ENCODE assay signal across 8 mouse cellular contexts in the genomic region with DNA sequence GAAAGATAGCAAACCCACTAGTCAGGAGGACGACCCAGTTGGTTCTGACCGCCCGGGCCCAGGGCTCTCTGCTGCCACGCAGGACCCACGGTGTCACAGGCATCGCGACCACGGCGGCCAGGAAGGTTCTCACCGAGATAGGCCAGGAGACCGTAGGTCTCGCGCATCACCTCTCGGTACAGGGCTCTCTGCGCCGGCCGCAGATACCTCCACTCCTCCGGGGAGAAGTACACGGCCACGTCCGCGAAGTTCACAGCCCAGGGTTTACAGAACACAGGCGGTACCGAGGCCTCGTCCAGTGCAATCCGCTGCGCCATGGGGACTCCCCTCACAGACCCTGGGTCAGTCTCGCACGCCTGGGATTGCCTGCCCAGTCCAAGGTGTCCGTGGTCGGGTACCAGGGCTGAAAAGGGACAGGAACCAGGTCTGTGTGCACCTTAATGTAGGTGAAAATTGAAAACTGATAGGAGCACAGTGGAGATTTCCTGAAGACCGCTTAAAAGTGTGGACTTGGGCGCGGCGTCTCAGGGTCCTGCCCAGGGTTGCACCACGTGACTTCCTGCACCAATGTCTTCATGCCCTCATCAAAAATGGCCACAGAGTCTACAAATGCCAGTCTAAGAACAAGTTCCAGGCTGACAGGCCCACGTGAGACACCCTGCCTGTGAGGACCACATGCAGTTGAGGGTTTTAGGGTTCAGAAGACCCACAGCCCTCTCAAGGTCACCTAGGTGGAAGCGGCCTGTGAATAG. TPM values are rescaled to one million over a fixed set of nuclear protein-coding genes. Genes with fewer than 3 reads are reported as not detected.
DNase-seq lines count a peak whose midpoint lies in the region; ATAC-seq lines count a peak whose summit lies in the region.

A gene (minus strand): TSS at position 526 of the 752 bp plus-strand sequence.

- H3K4me3 ChIP-seq in intestine, embryonic 15.5 days (replicated peaks) = peak within 1 kb of the TSS; percentile 55

- peak within 1 kb of the TSS; percentile 69 for H3K4me2 ChIP-seq in intestine, embryonic 15.5 days (replicated peaks)

- 0 out of 2 replicates have a peak within 1 kb of the TSS, but pooled peaks have one; percentile 51 for H3K27ac ChIP-seq in intestine, embryonic 15.5 days

- H3K9me3 ChIP-seq in intestine, embryonic 15.5 days = no peaks in the 10 kb centered on the region

- H3K27me3 ChIP-seq in intestine, embryonic 15.5 days (replicated peaks) = no peaks in the 10 kb centered on the region

- H3K4me1 ChIP-seq in intestine, embryonic 15.5 days (replicated peaks) = no peaks in the 10 kb centered on the region

- H3K36me3 ChIP-seq in intestine, embryonic 15.5 days = peaks cover 21% of the 10 kb centered on the region

- peak within 1 kb of the TSS; percentile 66 for H3K9ac ChIP-seq in intestine, embryonic 15.5 days

- WGBS in intestine, embryonic 15.5 days = 9% methylated on average over 38 of the region's 38 CpGs

- ATAC-seq in intestine, embryonic 15.5 days = peak; percentile 92
- peak; percentile 83 for ATAC-seq in megakaryocyte-erythroid progenitor cell, adult 5-6 weeks (replicated peaks; ENCODE audit: low FRiP score, low TSS enrichment, poor library complexity, severe bottlenecking)

- peak; percentile 84 for DNase-seq in adrenal gland, adult 8-10 months
- peak; percentile 81 for DNase-seq in embryo, embryonic 11.5 days (ENCODE audit: low read depth, low spot score)
- peak; percentile 80 for DNase-seq in gastrocnemius, postnatal 25 days
- DNase-seq in left cerebral cortex, postnatal 14 days (ENCODE audit: low spot score in 2 of 2) = peak; percentile 94
- peak; percentile 91 for DNase-seq in right cerebral cortex, postnatal 14 days
- peak; percentile 78 to 89 for DNase-seq in urinary bladder, postnatal 4 days (ENCODE audit: low spot score in 2 of 2)

- intact Hi-C loops in left cerebral cortex, postnatal 14 days (cut with DNase I) = no loop called here

RNA-seq across cellular contexts. Expression of the gene that starts here (rescaled TPM):
- total RNA-seq in adrenal gland, adult 8-10 months (2022) = 1 to 10 TPM; 4.5 to 6.6 (median 5.9) TPM
- 1 to 10 TPM; 1.5 TPM for total RNA-seq in gastrocnemius, postnatal 25 days (2021)
- 6.3 TPM in 2 replicates for polyA plus RNA-seq in intestine, embryonic 15.5 days (2015; fragmentation: Nextera tagmentation; extraction: Ambion mirVana)
- 1 to 10 TPM; 2.7 to 2.8 TPM for total RNA-seq in left cerebral cortex, postnatal 14 days (2021)
- 2.3 and 4.0 TPM in 2 replicates for total RNA-seq in megakaryocyte-erythroid progenitor cell, adult 5-6 weeks (2014; fragmentation: Nextera tagmentation)
- 3.6 and 4.8 TPM in 2 replicates for total RNA-seq in megakaryocyte-erythroid progenitor cell, adult 5-6 weeks (2017)

Comparison
In these comparisons a context has a peak if more than half of its experiments do, and no peak if none do; other contexts are left out.
1. Peak in every context shown above with its lines: DNase-seq, ATAC-seq, H3K4me3 ChIP-seq and H3K27ac ChIP-seq.